Mouse (Mus musculus) brain, adult 2 months (tissue): ENCODE measurements around the gene Cpne2.

ENCODE experiments used
- DNase-seq: peaks from one replicate; pipeline ENCODE4 v3.0.0; 2011; ENCODE audit warnings: low read depth, low spot score

Cpne2 gene

DNA sequence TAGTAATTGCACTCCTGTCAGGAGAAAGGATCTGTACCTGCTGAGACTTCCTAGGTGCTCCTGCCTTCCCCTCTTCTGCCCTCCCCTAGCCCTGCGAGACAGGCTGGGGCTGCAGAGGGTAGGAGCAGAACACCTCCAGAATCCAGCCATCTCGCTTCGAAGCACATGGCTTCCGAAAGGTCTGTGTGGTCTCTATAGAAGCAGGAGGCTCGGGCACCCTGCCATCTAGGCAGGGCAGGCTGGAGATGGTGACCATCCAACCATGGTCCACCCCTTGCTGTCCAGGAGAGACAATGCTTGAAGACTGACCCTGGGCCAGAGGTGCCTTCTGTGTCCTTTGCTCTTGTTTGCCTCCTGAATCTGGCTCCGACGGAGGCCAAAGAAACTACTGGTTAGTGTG, 2.8 kb downstream of the Cpne2 start:
- DNase-seq = no peak

DNA sequence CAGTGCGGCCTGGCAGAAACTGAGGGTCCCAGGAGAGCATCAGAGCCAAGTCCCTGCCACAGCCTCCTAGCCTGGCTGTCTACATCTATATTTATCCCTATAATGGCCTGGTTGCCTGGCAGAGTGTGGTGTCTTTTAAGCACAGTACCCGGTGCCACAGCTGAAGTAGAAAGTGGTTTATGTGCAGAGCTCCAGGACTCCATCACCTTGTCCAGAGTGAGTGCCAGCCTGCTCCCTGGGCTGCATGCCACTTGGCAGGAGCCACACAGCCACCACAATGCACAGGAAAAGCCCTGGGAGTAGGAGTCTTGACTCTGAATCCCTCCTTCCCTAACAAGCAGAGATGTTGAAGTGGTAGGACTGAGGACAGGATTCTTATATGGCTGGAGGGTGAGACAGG, 4.7 kb downstream of the Cpne2 start:
- no peak for DNase-seq

DNA sequence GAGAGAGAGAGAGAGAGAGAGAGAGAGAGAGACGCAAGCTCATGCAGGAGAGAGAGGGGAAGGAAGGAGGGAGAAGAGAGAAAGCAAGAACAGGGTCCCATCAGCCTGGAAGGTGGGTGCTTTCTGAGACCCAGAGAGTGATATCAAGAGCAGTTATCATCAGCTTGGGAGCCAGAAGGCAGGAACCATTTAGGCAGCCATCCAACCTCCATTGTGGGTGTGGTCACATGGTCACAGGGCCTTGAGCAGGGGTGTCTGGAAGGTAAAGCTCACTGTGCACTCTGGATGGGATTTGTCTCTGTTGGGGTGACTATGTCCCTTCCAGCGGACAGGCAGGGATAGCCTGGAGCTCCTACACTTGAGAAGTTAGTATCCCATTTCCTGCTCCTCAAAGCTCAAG, 7.2 kb downstream of the Cpne2 start:
- no peak for DNase-seq

DNA sequence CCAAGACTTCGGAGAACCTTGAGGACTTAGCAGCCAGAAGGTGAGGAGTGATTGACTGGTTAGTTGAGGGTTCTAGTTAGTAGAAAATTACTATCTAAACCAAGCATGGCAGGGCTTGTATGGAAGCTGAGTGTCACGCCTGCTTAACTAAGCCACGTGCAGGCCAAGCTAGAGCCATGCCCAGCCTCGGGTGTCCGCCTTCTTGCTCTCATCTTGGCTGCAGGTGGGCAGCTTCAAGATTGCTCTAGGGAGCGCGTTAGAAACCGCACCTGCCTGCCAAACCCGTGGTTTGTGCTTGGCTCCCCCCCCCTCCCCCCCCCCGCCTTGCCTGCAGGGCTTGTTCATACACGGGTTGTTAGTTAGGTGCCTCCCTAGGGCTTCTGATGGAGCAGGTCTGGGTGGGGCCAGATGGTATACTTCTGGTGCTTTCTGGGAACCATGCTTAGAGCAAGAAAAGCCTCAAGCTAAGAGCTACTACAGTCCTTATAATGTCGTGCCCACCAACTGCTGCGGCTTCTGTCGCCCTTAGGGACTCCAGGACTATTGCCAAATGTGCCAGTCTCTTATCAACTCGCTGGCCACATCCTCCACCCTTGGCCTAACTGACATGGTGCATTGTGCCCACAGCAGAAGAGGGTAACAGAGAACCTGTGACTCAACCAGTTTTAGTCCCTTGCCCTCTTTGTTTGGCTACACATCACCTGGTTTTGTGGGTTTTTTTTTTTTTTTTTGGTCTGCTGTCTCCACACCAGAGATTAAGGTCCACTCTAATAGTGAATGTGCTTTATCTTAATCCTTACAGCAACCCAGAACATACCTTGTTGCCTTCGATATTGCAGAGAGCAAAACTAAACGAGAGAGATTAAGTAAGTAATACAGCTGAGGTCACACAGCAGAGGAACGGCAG, 8.4 kb downstream of the Cpne2 start:
- DNase-seq = no peak

DNA sequence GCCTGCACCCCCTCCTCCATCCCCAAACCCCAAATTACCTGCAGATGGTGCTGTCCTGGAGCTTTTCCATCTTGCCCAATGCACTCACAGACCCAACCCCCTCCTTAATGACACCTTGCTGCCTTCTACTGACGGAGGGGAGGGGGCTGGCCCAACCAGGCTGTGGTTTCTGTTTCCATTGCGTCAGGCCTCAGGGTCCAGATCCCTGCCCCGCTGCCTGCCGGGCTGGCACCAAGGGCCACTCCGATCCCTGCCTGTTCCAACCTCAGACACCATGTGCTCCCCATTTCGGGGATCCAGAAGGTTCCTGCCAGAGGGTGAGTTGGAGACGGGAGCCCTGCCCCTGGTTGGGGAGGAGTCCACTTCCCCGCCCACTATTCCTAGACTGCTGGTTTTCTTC, 11.2 kb downstream of the Cpne2 start:
- DNase-seq = no peak

DNA sequence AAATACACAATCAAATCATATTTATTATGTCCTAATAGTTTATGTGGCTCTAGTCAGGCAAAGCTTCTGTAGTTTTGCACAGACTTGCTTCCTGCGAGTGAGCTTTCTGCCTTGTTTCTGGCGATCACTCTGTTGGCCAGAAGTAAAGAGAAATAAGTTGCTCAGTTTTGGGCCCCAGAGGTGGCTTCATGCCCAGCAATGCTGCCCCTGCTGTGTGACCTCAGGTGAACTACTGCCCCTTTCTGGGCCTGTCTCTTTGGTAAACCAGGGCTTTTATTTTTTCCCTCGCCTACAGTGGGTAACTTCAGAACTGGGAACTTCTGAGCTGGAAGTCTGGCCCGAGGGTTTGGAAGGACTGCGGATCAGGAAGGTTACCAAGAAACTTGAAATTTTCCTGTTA, 16.3 kb downstream of the Cpne2 start:
- DNase-seq = no peak

DNA sequence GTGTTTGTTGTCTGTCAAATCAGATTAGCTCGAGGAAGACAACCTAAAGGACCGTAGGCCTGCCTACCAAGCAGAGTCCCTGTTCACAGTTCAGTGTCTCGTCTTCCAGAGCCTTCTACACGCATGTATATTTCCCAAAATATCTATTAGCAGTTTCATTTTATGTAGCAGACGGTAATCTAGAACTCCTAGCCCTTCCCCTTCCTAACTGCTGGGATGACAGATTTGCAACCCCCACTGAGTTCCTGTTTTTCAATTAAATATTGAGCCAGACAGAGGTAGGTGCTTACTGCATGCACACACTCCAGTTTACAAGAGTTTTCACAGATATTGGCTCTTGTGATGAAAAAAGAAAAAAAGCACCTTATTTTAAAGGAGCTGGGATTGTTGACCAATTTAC, 16.7 kb downstream of the Cpne2 start:
- DNase-seq = no peak

DNA sequence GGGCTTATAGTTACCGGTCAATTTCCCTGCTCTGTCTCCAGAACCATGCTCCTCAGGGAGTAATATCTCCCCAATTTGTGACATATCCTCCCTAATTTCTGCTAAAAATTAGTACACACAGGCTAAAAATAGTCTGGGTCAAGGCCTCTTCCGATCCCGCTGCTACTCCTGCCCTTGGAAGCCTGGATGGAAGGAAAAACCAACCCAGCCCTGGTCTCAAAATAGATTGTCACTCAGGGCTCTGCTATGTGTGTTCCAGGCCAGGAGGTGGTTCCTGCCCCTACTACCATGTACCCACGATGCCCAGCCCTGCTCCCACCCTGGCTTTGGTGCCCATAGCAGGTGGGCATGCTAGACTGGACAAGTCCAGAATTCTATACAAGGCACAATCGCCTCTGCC, 17.2 kb downstream of the Cpne2 start:
- no peak for DNase-seq

DNA sequence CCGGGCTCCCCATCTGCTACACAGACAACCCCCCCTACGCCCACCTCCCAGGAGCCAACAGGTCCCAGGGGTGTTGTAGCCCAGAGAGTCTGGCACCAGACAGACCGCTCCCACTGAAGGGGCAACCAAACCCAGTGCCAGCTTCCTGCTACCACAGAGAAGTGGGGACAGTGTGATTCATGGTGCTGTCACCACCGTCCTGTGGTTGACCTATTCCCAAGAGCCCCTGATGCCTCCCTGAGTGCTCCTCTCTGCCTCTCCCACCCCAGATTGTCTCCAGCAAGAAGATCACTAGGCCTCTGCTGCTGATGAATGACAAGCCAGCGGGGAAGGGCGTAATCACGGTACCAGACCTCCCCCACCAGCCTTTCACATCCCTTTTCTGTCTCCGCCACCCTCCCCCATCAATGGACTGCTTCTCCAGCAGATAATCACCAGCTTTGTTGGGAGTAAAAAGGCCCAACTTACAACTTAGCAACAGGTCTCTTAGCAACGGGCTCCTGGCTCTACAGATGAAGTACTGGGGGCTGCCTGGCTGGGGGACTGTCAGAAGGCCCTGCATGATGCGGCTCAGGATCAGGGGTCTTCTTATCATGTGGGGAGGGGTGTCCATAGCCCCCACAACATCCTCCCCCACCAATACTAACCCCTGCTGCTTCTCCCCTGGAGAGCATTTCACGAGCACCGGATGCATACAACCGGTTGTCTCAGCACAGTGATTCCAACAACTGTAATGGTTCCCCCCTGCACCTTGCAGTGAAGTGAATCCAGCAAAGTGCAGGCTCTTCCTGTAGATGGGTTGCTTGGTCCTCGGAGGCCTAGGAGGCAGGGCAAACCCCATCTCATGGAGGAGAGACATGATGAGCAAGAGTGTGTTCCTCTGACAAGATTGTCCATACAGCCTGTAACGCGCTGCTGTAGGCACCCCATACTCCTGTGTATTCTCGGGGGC, 19.0 kb downstream of the Cpne2 start:
- peak; percentile 89 for DNase-seq

DNA sequence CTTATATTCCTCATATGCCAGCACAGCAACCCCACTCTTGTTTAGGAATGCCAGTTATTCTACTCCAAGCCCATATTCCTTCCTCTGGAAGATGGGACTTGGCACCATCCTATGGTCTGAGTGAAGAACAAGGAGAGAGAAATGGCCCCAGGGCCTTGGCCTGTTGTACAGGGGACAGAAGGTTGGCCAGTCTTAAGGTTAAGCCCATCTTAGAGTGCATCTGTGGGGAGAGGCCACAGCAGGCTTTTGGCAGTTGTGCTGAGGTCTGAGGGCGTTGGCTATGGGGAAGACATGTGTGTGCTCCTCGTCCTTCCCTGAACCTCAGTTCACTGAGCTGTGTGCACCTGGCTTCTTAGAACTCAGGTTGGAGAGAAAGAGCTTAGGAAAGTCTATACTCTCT, 19.9 kb downstream of the Cpne2 start:
- DNase-seq = no peak

DNA sequence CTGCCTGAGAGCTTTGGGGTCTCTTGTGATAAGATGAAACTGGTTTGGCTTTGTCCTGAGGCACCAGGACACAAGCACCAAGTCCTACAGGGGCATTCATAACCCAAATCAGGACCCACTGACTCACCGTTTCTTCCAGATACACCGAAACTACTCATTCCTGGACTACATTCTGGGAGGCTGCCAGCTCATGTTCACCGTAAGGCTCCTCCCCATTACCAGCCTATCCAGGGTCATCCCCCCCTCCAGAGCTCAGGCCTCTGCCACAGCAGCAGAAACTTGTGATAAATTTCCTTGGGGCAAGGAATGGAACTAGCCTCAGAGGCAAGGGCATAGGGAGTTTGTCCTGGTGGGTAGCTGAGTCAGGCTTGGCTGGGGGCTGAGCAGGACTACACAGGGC, 24.5 kb downstream of the Cpne2 start:
- DNase-seq = no peak

DNA sequence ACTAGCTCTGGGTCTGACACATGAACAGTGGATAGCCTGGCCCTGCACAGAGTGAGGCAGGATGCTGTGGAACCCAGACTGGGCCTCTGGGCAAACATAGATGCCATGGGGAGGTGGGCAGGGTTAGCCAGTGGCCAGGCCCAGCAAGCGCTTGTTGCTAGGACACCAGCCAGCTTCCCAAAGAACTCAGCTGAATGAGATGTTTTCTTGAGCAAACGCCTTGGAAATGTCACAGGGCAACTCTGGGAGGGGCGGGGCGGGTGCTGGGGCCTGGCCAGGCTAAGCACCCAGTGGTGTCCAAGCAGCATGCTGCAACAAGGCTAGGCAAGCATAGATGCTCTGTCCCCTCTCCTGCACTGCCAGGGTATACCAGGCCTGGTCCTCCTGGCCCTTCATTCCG, 28.5 kb downstream of the Cpne2 start:
- peak; percentile 32 for DNase-seq

DNA sequence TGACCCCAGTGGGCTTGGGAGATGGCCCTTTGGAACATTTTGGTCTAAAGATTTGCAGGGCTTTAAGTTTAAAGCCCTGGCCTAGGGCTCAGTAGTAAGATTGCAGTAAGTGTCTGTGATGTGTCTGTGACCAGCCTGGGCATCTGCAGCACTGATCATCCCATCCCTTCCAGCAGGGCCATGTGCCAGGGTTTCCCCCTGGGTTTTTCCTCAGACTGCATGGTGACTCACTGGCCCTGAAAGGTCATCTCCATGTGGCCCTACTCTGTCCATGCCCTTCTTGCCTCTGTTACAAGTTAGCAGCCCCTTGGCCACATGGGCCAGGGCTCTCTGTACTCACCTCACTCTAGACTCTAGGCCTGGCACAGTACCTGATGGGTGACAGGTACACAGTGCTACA, 31.6 kb downstream of the Cpne2 start:
- no peak for DNase-seq

DNA sequence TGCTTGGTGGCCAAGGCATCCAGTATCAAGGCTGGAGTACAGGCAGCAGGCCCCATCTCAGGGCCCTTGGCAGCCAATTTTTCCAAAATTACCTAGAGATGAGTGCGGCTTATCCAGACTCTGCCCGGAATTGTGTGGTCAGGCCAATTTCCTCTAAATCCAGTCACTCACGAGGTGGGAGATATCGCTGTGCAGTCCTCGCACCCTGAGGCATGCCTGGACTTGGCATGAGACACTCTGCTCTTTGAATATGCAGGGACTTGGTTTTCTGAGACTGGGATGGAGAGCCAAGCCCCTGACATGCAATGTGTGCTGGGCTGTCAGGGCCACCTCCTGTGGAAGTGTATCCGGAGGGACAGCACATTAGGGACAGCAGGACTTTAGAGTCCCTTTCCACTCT, 33.2 kb downstream of the Cpne2 start:
- DNase-seq = no peak

DNA sequence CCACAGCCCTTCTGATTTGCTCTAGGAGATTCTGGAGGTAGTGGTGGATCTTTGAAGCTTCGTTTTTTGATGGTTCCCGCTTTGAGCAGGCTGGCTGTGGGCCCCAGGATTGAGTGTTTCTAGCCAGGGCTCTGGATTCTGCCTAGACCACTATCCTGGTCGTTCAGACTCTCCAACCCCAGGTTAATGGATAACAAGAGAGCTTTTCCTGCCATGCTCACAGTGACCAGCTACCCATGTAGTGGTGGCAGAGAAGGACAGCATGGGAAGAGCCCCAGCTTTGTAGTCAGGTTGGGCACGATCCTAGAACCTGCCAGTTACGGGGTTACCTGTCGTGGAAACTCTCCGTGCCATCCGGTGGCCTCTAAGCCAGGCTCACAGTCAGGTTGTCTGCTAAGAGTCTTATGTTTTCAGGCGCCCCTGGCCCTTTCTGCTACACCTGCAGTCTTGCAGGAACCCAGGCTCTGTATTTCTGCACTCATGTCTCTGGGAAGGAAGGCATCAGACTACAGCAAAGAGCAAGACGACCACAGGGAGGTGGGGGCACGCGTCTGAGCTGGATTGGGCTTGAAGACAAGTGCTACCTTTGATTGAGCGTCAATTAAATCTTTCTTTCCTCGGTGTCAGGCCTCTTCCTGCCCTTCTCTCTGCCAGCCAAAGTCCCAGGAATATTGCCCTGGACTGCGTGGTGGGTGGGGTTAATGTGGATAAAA, 33.8 kb downstream of the Cpne2 start:
- DNase-seq = no peak

DNA sequence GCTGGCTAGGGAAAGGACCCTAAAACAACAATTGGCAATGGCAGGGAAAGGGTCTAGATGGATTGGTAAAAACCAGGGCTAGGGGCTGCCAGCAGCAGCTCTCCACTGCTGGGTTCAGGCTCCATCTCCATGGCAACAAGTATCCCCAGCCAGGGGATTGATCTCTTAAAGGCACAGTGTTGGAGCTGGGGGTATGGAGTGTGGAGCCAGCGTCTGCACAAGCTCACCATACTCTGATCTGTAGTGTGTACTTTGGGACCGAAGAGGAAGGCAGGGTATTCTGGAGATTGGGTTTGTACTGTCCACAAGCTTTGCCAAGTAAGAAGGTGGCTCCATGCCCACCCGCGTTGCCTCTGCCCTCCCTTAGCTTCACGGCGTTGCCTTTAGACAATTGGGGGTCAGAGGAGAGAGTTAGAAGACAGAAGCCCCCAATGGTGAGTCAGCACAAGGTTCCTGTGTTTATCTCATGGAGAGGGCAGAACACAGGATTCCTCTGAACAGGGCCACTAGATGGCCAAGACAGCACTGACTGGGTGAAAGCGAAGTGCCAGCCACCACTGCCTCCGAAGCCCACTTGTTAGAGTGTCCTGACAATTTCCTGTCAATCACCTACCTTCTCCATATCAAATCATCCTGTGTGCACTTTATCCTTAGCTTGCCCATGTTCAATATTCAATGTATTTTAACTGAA, 34.5 kb downstream of the Cpne2 start:
- DNase-seq = no peak

DNA sequence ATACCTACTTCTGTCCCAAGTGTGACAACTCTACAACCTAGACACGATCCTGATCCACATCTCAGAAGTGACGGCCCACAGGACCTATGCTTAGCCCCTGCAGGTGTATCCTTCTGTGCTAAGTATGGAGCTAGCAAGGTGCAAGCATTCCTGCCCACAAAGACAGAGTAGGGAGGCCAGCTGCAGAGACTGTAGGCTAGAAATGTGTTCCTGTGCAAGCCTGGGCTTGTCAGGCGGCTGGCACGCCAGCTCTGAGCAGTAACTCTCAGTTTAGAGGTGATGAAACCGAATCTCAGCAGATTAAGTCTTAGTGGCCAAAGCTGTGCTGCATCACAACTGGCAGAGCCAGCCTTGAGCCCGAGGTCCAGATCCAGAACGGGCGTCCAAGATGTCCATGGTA, 35.3 kb downstream of the Cpne2 start:
- DNase-seq = no peak

DNA sequence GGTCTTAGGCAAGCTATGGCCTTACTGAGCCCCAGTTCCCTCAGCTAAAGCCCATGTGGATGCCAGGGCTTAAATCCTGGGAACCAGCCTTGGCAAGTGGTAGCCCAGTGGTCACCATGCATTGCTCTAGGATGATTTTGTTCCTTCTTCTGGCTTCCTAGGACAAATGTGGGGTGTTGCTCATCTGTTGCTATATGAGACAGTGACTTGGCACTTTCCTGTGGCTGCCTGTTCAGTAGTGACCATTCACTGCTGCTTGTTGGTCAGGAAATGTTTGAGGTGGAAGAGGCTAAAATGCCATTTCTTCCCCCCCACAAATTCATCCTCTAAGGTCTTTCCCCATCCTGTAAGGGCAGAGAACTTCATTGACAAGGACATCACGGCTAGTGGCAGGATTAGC, 36.6 kb downstream of the Cpne2 start:
- no peak for DNase-seq

DNA sequence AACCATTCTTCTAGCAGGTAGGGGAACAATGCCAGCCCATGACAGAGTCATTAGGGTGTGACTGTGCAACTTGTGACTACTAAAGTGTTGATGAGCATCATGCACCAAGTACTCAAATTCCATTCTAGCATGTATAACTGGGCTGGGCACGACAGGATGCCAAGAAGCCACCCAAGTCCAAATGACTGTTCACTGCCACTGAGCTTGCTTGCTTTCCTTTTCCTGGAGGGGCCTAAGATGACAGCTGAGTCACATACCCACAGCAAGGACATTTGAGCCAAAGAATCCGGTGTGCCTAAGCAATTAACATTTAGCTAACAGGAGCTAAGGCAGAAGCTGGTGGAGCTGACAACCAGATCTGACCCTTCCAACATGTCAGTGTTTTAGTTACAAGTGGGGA, 39.1 kb downstream of the Cpne2 start:
- no peak for DNase-seq

DNA sequence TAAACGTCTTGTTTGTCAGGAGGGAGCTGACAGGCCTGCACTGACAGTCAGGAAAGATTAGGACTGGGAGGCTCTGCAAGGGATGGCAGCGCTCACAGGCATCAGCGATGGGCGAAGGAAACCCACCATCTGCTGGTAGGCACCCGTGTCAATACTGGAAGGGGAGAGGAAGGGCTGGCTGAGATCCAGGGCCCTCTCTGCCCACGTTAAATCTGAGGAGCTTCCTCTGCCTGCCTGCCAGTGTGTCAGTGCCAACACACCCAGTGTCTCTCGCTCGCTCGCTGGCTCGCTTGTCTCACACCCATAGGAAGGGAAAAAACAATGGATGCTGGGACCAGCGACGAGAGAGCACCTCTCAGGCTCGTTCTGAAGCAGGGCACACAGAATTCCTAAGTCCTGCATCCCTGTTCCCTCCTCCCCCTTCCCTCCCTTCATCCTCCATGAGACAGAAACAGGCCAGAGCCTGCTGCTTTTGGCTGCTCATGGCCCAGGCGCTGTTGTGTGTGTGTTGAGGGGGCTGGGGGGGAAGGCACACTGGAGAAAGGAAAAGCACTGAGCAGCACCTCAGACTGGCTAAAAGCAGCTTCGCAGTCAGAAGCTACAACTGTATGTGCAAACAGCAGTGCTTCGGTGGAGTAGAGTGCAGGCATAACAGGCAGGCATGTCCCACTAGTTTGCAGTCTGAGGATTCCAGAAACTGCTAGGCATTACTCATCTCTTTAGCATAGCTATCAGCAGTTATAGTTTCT, 41.5 kb downstream of the Cpne2 start:
- peak; percentile 91 for DNase-seq

DNA sequence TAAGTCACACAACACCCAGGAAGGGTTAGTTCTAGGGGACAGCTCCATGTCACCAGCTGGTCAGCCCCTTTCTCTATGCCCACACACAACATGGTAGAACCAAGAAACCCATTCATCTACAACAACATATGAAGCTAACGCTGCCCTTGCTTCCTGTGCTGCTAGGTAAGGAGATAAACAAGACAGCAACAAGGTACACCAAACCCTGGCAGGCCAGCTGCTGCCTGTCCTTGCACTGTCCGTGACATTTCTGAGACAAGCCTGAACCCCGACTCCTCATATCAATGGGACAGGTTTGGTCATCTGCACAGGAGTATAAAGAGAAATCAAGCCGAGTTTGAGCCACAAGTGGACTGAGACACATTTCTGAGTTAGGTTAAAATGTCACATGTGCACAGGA, 42.4 kb downstream of the Cpne2 start:
- DNase-seq = no peak
